Mouse (Mus musculus) liver, adult 2 months (tissue): ENCODE measurements at regions not wholly inside any gene's neighbourhood (a gene's known extent, or its start where the extent isn't known, plus 50 kb on each side); places are given as distances from the start of the nearest gene placed in this dataset.

Experiments
- DNase-seq: peaks from one replicate; pipeline ENCODE4 v3.0.0-alpha.2; 2011; ENCODE audit warnings: low read depth, low spot score; ENCODE audit errors: extremely low read depth
- H3K27ac ChIP-seq: fragments of 200-500 bp; replicated peaks from 2 replicates; pipeline ENCODE4 v1.5.1; 2012; ENCODE audit warnings: low read depth, mild to moderate bottlenecking, control low read depth, inconsistent platforms, low read length; ENCODE audit not compliant: insufficient read depth
- H3K27me3 ChIP-seq: fragments of 200-500 bp; 2 replicates; pipeline ENCODE4 v1.6.1; 2012; ENCODE audit warnings: mild to moderate bottlenecking, moderate library complexity, low read length, inconsistent platforms; ENCODE audit not compliant: control insufficient read depth, insufficient read depth
- H3K36me3 ChIP-seq: fragments of 200-500 bp; 2 replicates; pipeline ENCODE4 v1.6.1; 2012; ENCODE audit warnings: low read length, inconsistent platforms; ENCODE audit not compliant: control insufficient read depth, insufficient read depth
- H3K4me1 ChIP-seq: fragments of 200-500 bp; 2 replicates; pipeline ENCODE4 v1.6.1; 2011; ENCODE audit warnings: low read length; ENCODE audit not compliant: control insufficient read depth, insufficient read depth
- H3K4me3 ChIP-seq: fragments of 200-500 bp; 2 replicates; pipeline ENCODE4 v1.5.1; 2011; ENCODE audit warnings: low read depth, mild to moderate bottlenecking, control low read depth, low read length, moderate library complexity; ENCODE audit not compliant: insufficient read depth
- H3K79me2 ChIP-seq: fragments of 200-500 bp; 2 replicates; pipeline ENCODE4 v1.6.1; 2012; ENCODE audit warnings: inconsistent platforms, mild to moderate bottlenecking, low read length, moderate library complexity; ENCODE audit not compliant: control insufficient read depth, insufficient read depth
- H3K9ac ChIP-seq: fragments of 200-500 bp; 2 replicates; pipeline ENCODE4 v1.6.1; 2012; ENCODE audit warnings: low read depth, mild to moderate bottlenecking, control low read depth, inconsistent platforms, low read length
- CTCF ChIP-seq: fragments of 200-500 bp; IDR thresholded peaks from 2 replicates; pipeline ENCODE4 v1.5.1; 2011; ENCODE audit warnings: low read depth, low read length, control low read depth
- POLR2A ChIP-seq: fragments of 200-500 bp; IDR thresholded peaks from 2 replicates; pipeline ENCODE4 v1.6.1; 2011; ENCODE audit warnings: low read length, control low read depth; ENCODE audit not compliant: insufficient read depth; ENCODE audit errors: extremely low read depth
- WGBS: fragments of 180-500 bp; shearing (Covaris S2); methylation state at CpG from one replicate; pipeline ENCODE4 v1.1.7; 2018; 5-methylcytosine and 5-hydroxymethylcytosine counted together

DNA sequence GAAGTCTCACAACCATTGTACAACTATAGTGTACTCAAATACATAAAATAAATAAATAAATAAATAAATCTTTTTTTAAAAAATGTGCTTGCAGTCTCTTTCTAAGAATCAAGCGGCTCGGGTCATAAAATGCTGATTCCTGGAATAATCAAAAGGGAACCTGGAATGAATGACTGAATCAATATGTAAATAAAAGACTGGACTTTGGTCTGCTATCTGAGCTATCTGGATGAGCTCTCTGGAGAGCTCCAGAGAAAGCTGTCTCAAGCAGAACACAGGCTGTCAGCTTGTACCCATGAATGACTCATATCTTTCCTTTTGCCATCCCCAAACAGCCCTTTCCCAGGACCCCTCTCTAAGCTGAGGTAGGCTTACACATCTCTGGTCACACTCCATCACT, 75.8 kb upstream of the Pias1 start:
- H3K36me3 ChIP-seq = no peaks in the 10 kb centered on the region
- peaks cover 7% of the 10 kb centered on the region for H3K4me1 ChIP-seq
- peak overlapping the region; percentile 74 for H3K9ac ChIP-seq
- 31% methylated on average over 2 of the region's 2 CpGs for WGBS
- peak overlapping the region; percentile 99 for H3K27ac ChIP-seq
- no peaks in the 10 kb centered on the region for H3K27me3 ChIP-seq
- peak; percentile 97 for DNase-seq
- no peak for TF ChIP-seq POLR2A
- no peak for TF ChIP-seq CTCF
- no peaks in the 10 kb centered on the region for H3K79me2 ChIP-seq
- H3K4me3 ChIP-seq = no peak overlapping the region

DNA sequence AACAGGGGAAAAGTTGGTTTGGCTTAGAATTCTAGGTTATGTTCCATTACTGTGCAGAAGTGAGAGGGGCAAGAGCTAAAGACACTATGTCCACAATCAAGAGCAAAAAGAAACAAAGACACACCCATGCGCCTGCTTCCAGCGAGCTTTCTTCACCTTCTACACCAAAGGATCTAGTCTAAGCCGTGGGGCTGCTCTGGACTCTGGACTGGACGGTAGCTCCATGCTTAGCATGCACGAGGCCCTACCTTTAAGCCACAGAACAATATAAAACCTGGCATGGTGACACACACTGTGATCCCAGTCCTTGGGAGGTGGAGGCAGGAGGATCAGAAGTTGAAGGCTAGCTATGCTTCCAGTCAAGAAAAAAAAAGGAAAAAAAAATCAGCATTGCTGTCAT, 73.0 kb upstream of the Pias1 start:
- Histone ChIP-seq H3K27me3 (no peaks in the 10 kb centered on the region), H3K4me1 (peaks cover 7% of the 10 kb centered on the region), H3K79me2 (no peaks in the 10 kb centered on the region), H3K9ac (no peak overlapping the region), H3K36me3 (no peaks in the 10 kb centered on the region), H3K27ac (no peak overlapping the region), H3K4me3 (no peak overlapping the region)
- DNase-seq = no peak
- TF ChIP-seq CTCF (no peak), POLR2A (no peak)
- 84% methylated on average over 5 of the region's 5 CpGs for WGBS

DNA sequence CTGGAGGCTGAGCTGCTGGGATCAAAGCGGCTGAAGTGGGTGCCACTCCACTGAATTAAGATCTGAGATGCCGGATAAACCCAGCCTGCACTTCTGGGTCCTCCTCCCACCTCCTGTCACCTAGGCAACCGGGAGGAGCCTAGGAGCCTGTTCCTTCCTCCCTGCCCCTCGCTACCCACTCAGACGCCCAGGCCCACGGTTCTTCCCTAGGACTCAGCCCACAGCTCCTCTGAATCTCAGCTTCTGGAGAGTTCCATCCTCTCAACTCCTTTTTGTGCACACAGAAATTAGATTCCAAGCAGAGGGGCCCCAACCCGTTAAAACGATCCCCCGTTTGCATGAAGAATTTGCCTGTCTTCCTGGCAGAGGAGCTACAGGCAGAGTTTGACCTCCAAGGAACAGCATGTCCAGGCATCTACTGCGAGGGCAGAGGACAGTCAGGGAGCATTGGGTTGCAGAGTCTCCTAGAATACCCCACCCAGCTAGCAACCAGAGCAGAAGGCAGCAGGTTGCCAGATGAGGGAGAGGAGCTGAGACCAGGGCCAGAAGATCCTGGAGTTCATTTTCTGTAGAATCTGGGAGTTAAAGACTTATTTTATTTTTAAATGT, 71.6 kb upstream of the Pias1 start:
- no peak for DNase-seq
- Histone ChIP-seq H3K4me3 (no peak overlapping the region), H3K27ac (no peak overlapping the region; the same call in 1 of the 2 replicates), H3K36me3 (no peaks in the 10 kb centered on the region), H3K79me2 (no peaks in the 10 kb centered on the region), H3K27me3 (no peaks in the 10 kb centered on the region), H3K4me1 (peaks cover 7% of the 10 kb centered on the region), H3K9ac (no peak overlapping the region)
- TF ChIP-seq POLR2A = no peak
- TF ChIP-seq CTCF = no peak
- 62% methylated on average over 10 of the region's 10 CpGs for WGBS

DNA sequence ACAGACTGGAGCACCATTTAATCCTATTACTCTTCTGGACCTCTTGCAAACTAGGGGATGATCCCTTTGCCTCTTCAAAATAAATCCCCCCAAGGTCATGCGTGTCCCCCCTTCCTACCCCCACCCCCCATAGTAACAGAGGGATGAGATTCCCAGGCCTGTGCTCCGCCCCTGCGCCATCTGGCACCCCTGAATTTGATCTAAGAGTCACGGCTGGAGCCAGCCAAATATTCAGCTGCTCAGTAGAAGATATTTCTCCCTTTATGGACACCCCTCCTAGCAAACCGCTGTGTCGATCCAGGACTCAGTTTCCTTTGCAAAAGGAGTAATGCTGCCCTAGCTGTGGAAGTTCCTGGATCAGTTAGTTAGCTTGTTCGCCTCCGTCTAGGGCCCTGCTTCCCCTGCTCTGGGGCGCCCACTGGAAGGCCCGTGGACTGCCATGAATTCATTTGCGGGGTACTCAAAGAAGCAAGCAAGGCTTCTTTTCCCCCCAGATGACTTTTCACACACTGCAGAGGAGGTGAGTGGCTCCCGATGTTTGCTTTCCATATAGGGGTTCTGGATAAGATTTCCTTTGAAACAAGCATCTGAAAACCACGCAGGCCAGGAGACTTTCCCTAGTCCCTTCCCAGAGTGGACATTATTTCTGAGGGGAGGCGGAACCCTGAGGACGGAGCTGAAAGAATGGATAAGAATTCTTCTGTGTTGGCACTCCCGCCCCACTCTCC, 70.9 kb upstream of the Pias1 start:
- Histone ChIP-seq H3K79me2 (no peaks in the 10 kb centered on the region), H3K27me3 (no peaks in the 10 kb centered on the region), H3K4me3 (no peak overlapping the region), H3K9ac (no peak overlapping the region), H3K36me3 (no peaks in the 10 kb centered on the region), H3K27ac (no peak overlapping the region), H3K4me1 (peaks cover under 1% of the 10 kb centered on the region)
- WGBS = 80% methylated on average over 16 of the region's 16 CpGs
- no peak for DNase-seq
- no peak for TF ChIP-seq CTCF
- no peak for TF ChIP-seq POLR2A

DNA sequence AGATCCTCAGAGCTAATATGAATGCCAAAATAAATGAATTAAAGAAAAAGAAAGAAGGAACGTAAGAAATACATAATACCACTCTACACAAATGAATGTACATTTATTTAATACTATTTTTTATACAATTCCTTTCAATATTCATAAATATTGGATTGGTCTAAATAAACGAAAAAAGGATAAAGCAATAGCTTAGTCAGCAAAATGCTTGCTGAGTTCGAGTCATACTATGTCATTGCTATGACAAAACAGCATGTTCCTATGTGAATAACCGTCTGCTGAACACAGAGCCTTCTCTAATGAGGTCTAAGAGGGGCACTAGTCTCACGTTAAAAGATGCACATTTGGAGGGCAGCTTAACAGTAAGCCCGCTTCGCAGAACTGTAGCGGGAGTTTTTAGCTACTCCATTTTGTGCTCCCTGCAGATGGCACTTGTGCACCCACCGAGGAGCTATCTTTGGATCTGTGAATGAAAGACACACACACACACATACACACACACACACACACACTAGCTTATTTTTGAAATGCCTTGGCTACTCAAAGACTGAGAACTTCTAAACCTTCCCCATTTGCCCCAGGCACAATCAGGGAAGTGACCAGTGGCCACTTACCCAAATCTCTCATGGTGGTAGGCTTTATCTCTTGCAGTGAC, 69.1 kb upstream of the Pias1 start:
- Histone ChIP-seq H3K4me3 (no peak overlapping the region), H3K79me2 (no peaks in the 10 kb centered on the region), H3K27ac (no peak overlapping the region), H3K9ac (no peak overlapping the region), H3K27me3 (no peaks in the 10 kb centered on the region), H3K4me1 (no peaks in the 10 kb centered on the region), H3K36me3 (no peaks in the 10 kb centered on the region)
- 87% methylated on average over 9 of the region's 9 CpGs for WGBS
- TF ChIP-seq CTCF (no peak), POLR2A (no peak)
- DNase-seq = no peak

DNA sequence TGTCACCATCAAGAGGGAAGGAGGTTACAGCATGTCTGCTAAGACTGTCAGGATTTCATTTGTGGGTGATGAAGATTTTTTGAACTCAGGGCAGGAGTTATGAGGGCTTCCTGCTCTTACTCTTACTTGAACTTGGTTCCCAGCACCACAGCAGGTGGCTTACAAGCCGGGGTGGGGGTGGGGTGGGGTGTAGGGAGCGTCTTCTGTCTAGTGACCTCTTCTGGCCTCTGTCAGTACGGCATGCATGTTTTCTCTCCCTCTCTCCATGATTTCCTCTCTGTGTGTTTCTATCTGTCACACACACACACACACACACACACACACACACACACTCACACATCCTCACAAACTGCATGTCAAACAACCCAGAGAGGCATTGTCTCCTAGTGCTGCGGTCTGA, 64.5 kb upstream of the Pias1 start:
- DNase-seq = no peak
- 60% methylated on average over 4 of the region's 4 CpGs for WGBS
- TF ChIP-seq POLR2A = no peak
- TF ChIP-seq CTCF = peak; percentile 29; the same call in 1 of the 2 replicates
- H3K79me2 ChIP-seq = no peaks in the 10 kb centered on the region
- no peak overlapping the region for H3K4me3 ChIP-seq
- H3K27me3 ChIP-seq = no peaks in the 10 kb centered on the region
- no peak overlapping the region for H3K27ac ChIP-seq
- no peak overlapping the region for H3K9ac ChIP-seq
- peaks cover 4% of the 10 kb centered on the region for H3K4me1 ChIP-seq
- no peaks in the 10 kb centered on the region for H3K36me3 ChIP-seq
